Mouse (Mus musculus) spleen, postnatal 10 days (tissue): ENCODE results near the gene Tmem145.

Experiments
- DNase-seq, 2 experiments: peaks; one replicate each; pipeline ENCODE4 v3.0.0; 2021 to 2022; ENCODE audit warnings: low spot score in 2 of 2

Gene Tmem145

DNA sequence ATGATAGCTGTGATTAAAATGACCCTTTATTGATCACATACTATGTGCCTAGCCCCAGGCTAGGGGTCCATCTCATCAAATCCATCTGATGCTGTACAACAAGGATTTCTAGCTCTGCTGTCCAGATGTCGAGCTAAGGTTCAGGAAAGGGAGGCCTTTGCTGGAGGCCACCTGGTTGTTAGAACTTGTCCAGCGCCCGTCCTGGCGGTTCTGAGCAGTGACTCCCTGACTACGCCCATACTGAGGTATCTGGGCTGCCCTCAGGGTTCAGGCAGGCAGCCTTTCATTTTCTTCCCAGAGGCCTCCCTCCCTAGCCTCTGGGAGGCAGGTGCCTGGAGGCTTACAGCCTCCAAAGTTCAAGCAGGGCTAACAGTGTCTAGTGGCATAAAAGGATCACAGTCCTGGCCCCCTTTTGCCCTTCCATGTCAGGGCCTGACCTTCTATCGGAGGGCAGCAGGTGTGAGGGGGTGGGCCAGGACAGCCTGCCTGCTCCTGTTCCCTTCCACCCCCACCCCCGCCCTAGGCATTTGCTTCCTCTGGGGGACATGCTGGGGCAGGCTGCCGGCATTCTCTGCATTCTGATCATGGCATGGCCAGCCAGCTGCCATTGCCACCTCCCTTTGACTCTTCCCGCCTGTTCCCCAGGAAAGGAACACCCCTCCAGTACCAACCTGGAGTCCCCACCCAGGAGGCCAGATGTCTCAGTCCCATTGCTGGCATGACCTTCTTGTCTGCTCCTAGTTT lies 30.2 kb upstream of the Tmem145 start:
- peak in 1 of 2 experiments; percentile 16 for DNase-seq

DNA sequence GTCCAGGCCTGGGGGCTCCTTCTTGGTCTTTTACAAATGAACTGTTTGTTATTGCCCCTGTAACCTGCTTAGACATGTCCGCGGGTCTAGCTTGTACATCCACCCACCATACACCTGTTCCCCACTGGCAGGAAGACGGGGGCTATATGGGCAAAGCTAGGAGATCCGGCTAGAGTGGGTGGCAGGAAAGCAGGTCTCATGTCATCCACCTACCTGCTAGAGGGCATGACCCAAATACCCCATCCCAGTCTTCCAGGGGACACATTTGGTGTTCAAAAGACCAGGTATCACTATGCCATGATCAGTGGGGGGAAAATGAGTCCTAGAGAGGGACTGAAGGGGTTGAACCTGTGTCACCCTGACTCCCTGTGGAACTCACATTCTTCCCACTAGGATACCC lies 28.5 kb upstream of the Tmem145 start:
- DNase-seq, result peak in 1 of 2 experiments; percentile 18

DNA sequence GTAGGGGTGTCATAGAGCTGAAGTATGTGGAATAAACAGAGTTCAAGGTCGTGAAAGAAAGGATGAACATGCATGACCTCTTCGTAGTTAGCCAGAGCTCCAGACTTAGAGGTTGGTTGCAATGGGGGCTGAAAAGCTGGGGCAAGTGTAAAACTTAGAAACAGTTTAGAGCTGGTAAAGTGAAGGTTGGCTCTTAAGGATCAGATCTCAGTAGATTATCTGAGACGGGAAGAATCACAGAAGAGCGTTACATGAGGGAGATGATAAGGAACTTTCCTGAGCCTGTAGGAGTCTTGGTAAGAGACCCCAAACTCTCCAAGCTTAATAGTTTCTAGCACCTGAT lies 27.9 kb upstream of the Tmem145 start:
- DNase-seq, result no peak

DNA sequence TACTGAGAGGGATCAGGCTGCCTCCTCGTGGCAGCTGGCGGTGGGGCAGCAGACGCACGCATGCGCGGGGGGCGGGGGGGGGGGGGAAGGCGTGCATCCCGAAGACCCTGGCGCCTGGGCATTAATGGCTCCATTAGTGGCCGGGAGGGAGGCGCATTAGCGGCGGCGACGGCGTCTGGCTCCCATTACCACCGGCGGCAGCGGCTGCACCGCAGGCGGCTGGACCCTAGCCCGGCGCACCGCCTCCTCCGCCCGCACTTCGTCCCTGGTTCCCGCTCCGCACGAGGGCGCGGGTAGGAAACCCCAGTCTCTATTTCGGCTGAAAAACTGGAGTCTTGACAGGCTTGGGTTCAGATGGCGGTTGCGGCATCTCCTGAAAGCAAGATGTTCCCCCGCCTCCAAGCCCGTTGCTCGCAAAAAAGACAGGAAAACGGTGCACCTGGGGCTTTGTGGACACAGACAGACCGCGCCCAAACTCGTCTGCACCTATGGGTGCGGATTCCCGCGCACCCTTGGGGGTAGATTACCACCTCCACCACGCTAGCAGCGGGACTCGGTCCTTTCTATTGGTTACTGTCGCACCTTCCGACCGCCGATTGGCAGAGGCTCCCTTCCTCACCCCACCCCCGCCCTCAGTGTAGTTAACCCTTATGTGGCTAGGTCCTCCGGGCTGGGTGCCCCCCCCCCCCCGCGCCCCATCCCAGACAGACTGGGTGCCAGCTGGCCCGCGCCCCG lies 27.4 kb upstream of the Tmem145 start:
- peak; percentile 82 to 88 for DNase-seq

DNA sequence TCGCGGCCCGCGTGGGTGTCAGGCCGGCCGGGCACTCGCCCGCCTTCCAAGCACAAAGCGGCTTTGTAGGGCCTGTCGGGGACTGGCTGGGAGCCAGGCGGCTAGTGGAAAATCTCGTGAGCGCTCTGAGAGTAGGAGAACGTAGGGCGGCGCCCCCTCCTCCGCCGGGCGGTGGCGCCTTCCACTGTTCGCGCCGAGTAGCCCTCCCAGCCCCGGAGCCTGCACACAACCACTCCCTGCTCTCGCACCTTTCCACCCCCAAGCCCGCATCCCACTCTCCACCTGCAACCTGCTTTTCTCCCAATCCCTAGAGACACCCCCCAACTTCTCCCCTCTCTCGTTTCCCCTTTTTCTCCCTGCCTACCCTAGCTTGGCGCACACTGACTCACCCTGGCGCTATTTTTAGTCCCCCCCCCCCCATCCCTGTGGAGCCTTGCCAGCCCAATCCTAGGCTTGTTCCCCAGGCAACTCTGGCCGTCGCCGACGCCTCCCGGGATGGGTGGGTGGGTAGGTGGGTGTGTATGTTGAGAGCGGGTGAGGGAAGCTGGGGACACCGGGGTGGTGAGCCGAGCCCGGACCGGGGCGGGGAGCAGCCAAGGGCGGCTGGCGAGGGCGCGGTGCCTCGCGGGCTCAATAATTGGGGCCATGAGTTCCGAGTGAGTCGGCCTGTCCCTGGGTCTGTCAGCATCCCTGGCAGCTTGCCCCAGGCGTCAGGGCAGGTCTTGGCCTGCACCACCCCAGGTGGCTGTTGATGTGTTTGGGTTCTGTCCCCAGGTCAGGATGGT lies 26.6 kb upstream of the Tmem145 start:
- peak; percentile 85 to 87 for DNase-seq

DNA sequence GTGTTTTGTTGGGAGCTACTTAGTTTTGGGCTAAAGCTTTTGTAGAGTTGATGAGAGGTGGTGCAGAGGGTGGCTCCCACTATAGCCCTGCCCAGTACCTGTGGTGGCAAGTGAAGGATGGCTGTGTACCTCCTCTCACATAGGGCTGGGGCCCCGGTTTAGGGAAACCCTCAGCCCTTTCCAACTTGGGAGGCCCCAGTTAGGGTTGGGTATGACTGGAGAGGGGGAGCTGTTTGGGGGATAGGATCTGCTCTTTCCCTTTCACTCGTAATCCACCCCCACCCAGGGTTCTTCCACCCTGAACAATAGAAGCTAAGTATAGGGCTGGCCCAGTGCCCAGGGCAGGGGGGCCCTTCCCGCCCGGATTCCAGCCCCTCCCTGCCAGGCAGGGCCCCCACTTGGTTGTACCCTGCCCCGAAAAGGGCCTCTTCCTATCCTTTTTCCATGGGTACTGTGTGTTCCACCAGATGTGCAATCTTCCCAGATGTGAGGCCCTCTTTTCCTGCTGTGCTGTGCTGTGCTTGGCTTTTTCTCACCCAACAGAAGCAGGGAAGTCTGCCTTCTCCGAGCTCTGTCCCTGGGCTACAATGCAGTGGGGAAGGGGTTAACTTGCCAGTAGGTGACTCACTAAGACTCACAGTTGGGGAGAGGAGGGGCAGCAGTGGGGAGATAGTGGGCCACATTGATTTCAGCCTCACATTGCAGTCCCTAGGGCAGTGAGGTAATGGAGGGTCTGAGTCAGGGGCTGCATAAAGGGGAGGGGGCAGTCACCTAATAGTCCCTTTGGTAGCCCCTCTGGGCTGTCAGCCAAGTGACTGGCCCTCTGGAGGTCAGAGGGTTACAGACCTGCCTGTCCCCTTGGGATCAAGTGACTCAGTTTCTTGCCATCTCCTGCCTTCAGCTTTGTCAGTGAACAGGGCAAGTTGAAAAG lies 25.8 kb upstream of the Tmem145 start:
- DNase-seq, result peak in 1 of 2 experiments; percentile 74

DNA sequence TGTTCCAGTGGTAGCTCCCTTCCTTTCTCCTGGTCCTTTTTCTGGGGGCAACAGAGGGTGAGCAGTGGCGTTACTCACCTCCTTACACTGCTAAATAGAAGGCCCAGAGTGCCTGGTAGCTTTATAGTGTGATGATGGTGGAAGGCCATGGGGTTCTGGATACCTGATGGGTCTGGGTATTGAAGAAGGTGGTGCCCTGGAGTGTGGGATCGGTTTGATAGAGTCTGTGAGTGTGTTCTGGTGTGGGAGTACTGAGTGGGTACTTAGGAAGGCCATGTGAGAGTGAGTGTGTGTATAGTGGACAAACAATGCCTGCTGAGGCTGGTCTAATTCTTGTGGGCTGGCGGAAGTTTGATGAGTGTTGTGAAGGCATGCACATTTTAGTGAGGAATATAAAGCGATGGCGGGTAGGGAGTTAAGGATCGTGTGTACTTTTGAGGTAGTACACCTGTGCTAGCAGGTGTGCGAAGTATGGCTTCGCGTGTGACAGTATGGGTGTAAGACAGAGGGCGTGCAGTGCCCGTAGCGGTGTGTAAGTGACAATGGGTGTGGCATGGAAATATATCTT lies 24.7 kb upstream of the Tmem145 start:
- peak in 1 of 2 experiments; percentile 37 for DNase-seq

DNA sequence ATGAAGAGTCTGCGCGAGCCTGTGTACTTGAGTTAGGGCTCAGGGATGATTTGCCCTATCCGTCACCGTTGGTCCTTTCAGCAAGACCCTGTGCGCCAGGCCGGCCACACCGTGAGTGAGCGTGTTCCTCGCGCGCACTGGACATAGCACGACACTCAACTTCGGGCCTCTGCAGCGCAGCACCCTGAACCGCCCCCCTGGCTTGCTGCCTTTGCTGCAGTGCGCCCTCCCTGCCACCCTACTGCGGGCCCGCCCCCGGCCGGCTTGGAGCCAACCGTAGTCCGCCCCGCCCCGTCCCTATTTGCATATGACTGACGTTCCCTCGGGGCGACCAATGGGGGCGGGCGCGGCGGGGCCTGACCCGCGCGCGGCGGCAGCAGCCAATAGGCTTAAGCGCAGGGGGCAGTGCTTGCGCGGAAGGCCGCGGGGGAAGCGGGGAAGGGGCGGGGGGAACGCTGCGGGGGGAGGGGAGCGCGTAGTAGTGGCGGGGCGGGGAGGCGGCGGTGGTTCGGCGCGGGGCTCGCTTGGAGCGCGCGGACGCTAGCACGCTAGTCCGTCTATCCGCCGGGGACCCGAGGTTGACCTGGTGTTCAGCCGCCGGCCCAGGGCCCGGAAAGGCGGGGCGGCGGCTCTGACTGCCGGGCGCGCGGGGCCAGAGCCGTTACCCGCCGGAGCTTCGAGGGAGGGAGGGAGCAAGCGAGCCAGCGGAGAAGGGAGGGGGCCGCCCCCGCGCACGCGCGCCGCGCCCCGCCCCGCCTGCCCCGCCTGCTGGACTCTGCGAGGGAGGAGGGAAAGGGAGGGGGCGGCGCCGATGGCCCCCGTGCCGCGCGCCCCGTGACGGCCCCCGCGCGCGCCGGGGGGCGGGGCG lies 23.9 kb upstream of the Tmem145 start:
- peak; percentile 96 to 99 for DNase-seq

DNA sequence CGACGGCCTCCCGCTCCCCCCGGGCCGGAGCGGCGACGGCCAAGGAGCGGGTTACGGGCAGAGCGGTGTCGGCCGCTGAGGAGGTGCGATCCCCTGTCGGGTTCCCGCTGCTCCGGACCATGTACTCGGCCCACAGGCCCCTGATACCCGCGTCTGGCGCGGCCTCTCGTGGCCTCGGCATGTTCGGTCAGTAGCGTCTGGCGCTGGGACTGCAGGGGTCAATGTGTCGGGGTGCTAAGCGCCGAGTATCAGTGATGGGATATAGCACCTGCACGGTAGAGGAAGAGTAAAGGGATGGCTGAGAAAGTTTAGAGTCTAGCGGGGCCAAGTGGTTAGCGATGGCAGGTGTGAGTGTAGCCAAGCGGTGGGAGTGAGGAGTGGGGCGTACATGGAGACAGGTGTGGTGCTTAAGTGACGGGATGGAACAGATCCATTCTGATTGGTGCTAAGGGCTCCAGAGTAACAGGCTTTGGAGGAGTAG lies 23.1 kb upstream of the Tmem145 start:
- peak; percentile 66 to 74 for DNase-seq

DNA sequence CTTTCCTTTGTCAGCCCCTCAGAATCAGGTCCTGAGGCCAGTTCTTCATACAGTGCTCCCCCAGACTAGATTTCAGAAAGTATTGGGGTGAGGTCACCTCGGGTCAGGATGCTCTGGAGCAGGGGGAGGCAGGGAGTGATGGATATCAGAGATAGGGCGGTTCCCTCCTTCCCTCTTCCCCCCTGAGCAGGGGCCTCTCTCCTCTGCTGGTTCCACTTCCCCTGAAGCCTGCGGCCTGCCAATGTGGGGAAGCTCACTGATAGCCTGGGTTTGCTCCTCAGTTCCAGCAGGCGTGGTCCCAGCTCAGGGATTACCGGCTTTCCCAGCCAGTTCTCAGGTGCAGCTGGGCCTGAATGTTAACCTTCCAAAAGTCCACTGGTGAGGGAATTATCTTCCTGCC lies 22.3 kb upstream of the Tmem145 start:
- DNase-seq, result peak in 1 of 2 experiments; percentile 40

DNA sequence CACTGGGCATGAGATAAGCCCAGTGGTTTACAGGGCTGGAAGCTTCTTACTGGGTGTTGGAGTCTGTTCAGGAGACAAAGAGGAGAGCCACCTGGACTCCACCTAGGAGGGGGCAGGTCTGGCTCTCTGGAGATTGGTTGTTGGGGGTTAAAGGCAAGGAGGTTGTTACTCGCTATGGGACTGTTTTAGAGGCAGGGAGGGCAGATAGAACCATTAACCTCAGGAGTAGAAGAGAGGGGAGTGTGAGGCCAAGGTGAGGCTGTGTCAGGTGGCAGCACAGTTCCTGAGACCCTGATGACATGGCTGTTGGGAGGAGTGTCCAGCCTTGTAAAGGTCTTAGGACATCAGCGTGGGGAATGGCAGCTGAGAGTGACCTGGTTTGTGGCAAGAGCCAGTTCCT lies 21.7 kb upstream of the Tmem145 start:
- no peak for DNase-seq

DNA sequence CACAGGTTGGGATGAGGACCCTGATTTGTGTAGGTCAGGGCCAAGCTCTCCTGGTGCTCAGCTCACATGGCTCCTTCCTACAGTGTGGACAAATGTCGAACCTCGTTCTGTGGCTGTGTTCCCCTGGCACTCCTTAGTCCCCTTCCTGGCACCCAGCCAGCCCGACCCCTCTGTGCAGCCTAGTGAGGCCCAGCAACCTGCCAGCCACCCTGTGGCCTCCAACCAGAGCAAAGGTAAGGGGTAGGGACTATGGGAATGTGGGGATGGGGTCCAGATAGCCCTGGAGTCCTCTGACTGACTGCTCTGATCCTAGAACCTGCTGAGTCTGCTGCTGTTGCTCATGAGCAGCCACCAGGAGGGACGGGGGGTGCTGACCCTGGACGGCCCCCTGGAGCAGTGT lies 21.1 kb upstream of the Tmem145 start:
- DNase-seq, result no peak

DNA sequence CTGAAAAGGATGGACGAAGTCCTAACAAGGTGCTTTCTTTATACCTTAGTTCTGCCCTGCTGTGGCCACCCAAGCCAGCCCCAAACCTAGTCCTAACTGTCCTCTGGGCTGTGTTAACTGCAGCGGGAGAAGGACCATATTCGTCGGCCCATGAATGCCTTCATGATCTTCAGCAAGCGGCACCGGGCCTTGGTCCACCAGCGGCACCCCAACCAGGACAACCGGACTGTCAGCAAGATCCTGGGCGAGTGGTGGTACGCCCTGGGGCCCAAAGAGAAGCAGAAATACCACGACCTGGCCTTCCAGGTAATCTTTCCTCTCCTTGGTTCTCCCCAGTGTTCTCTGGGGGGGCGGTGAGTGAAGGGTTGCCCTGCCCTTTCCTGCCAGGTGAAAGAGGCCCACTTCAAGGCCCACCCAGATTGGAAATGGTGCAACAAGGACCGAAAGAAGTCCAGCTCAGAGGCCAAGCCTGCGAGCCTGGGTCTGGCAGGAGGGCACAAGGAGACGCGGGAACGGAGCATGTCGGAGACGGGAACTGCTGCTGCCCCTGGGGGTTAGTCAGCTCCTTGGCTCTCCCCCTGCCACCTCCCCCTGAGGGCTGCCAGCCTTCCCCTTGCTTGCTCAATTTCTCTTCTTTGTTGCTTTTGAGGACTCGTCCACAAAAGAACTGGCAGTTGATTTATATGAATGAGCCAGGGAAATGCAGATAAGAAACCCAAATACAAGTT lies 20.2 kb upstream of the Tmem145 start:
- DNase-seq, result no peak

DNA sequence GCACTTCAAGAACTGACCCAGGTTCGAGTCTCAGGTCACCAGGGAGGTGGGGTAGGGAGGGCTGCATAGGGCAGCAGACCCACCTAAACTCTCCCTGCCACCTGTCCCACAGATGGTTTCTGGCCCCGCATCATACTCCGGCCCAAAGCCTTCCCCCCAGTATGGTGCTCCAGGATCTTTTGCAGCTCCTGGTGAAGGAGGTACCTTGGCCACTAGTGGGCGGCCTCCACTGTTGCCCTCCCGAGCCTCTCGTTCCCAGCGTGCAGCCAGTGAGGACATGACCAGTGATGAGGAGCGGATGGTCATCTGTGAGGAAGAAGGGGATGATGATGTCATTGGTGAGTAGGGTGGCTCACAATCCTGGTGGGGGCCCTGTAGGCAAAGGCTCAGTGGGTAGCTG lies 18.9 kb upstream of the Tmem145 start:
- DNase-seq, result peak in 1 of 2 experiments; percentile 15

DNA sequence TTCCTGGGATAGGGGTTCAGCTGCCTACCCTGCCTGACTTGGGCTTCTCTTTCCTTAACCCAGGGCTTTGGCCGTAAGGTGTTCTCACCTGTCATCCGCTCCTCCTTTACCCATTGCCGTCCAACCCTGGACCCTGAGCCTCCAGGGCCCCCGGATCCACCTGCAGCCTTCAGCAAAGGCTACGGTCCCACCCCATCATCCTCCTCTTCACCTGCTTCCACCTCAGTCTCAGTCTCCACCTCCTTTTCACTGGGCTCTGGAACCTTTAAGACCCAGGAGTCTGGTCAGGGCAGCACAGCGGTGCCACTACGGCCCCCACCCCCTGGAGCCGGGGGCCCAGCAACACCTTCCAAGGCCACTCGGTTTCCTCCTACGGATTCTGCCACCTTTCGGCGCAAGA lies 17.9 kb upstream of the Tmem145 start:
- DNase-seq, result no peak

DNA sequence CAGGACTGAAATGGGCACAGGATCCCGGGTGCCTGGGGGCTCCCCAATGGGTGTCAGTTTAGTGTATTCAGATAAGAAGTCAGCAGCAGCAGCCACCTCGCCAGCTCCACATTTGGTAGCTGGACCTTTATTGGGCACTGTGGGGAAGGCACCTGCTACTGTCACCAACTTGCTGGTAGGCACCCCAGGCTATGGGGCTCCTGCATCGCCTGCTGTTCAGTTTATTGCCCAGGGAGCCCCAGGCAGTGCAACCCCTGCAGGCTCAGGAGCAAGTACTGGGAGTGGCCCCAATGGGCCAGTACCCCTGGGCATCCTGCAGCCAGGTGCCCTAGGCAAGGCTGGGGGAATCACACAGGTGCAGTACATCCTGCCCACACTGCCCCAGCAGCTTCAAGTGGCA lies 17.2 kb upstream of the Tmem145 start:
- no peak for DNase-seq

DNA sequence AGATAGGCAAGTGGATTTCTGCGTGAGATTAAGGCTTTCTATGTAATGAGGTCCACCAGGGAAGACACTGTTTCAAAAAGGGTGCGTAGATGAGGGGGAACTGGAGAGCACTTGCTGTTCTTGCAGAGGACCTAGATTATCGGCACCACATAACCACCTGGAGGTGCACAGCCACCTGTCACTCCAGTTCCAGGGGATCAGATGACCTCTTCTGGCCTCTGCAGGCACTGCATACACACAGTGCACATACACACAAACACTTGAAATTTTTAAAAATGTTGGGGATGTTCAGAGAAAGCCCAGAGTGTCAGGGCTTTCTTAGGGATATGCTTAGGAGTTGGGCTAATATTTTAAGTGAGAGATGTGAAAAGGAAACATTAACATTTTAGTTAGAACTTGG lies 16.0 kb upstream of the Tmem145 start:
- no peak for DNase-seq

DNA sequence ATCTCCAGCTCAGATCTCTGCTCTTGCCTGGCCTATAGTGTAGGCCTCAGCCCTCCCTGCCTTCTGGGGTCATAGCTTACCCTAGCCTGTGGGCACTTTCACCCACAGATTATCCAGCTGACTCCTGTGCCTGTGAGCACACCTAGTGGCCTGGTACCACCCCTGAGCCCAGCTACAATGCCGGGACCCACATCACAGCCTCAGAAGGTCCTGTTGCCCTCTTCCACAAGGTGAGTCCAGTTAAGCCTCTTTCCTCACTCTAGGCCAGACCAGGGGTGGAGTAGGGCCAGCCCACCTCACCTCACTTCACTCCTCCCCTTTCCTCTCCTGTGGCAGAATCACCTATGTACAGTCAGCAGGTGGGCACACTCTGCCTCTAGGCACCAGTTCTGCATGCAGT lies 15.4 kb upstream of the Tmem145 start:
- no peak for DNase-seq

DNA sequence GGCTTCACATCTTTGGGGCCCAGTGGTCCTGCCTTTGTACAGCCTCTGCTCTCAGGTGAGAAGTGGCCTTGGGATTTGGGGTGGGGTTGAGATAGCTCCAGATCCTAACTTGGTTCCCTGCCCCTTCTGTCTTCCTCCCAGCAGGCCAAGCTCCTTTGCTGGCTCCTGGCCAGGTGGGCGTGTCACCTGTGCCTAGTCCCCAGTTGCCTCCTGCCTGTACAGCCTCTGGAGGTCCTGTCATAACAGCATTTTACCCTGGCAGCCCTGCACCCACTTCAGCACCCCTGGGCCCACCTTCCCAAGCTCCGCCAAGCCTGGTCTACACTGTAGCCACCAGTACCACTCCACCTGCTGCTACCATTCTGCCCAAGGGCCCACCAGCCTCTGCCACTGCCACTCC lies 15.0 kb upstream of the Tmem145 start:
- DNase-seq, result peak; percentile 34 to 64
